ENCODE assay signal across 8 mouse cellular contexts in genomic region chr9:86464151-86465105, GRCm38 (mm10). TPM values are rescaled to one million over a fixed set of nuclear protein-coding genes. Genes with fewer than 3 reads are reported as not detected.
DNase-seq lines count a peak whose midpoint lies in the region; ATAC-seq and TF ChIP-seq lines count a peak whose summit lies in the region.

Ube2cbp (minus strand) TSS chr9:86464950.

- H3K27ac ChIP-seq in heart, embryonic 11.5 days (ENCODE audit: low read depth, low read length), result 0 out of 2 replicates have a peak within 1 kb of the TSS, but pooled peaks have one; percentile 24
- peak within 1 kb of the TSS; percentile 71; the same call in 1 of the 2 replicates for H3K27ac ChIP-seq in kidney, embryonic 16.5 days (ENCODE audit: low read length)

- peak; percentile 87 for ATAC-seq in erythroblast, adult 5-6 weeks (replicated peaks; ENCODE audit: low FRiP score, poor library complexity, severe bottlenecking)
- peak; percentile 79 for ATAC-seq in heart, embryonic 11.5 days (replicated peaks; ENCODE audit: insufficient number of reproducible peaks, low FRiP score, low TSS enrichment)
- peak; percentile 90 for ATAC-seq in kidney, embryonic 16.5 days (ENCODE audit: low FRiP score, low TSS enrichment)

- peak within 1 kb of the TSS; percentile 79 for H3K9ac ChIP-seq in heart, embryonic 11.5 days (ENCODE audit: low read depth, low read length)
- peak within 1 kb of the TSS; percentile 93 for H3K9ac ChIP-seq in kidney, embryonic 16.5 days (replicated peaks; ENCODE audit: low read length)

- H3K9me3 ChIP-seq in heart, embryonic 11.5 days (replicated peaks; ENCODE audit: control insufficient read depth, low read length), result no peaks in the 10 kb centered on the region
- H3K9me3 ChIP-seq in kidney, embryonic 16.5 days (ENCODE audit: low read length), result no peaks in the 10 kb centered on the region

- DNase-seq in brain, embryonic 14.5 days (ENCODE audit: low read depth), result peak; percentile 96
- DNase-seq in liver, result peak; percentile 85
- peak; percentile 47 to 72 for DNase-seq in monocyte, adult 2 months (ENCODE audit: low read depth in 1 of 2, low spot score in 2 of 2)
- peak; percentile 74 to 85 for DNase-seq in spleen, postnatal 14 days (ENCODE audit: low spot score in 2 of 2)

- peak; percentile 96 for TF ChIP-seq CTCF in C2C12 (IDR thresholded peaks at IDR 0.05; ENCODE audit: control insufficient read depth, insufficient read depth, insufficient read length)
- peak; percentile 90 for TF ChIP-seq CTCF in brain, embryonic 14.5 days (IDR thresholded peaks at IDR 0.05; ENCODE audit: borderline replicate concordance, extremely low read depth, insufficient read depth, insufficient read length)

- peak within 1 kb of the TSS; percentile 31 for H3K4me3 ChIP-seq in C2C12 (ENCODE audit: insufficient read depth, poor library complexity, severe bottlenecking)
- peak within 1 kb of the TSS; percentile 69 for H3K4me3 ChIP-seq in heart, embryonic 11.5 days (ENCODE audit: low read depth, low read length)
- H3K4me3 ChIP-seq in kidney, embryonic 16.5 days (ENCODE audit: low read length), result peak within 1 kb of the TSS; percentile 87

- H3K79me2 ChIP-seq in C2C12 (ENCODE audit: control insufficient read depth, insufficient read depth), result peaks cover 29% of the 10 kb centered on the region

- H3K4me1 ChIP-seq in heart, embryonic 11.5 days (ENCODE audit: control insufficient read depth, insufficient read depth, low read length), result no peaks in the 10 kb centered on the region
- peaks cover 9% of the 10 kb centered on the region for H3K4me1 ChIP-seq in kidney, embryonic 16.5 days (ENCODE audit: insufficient read depth, low read length)

- H3K36me3 ChIP-seq in C2C12 (ENCODE audit: control insufficient read depth, insufficient read depth), result no peaks in the 10 kb centered on the region
- no peaks in the 10 kb centered on the region for H3K36me3 ChIP-seq in heart, embryonic 11.5 days (ENCODE audit: control insufficient read depth, insufficient read depth, low read length)
- H3K36me3 ChIP-seq in kidney, embryonic 16.5 days (ENCODE audit: insufficient read depth, low read length), result no peaks in the 10 kb centered on the region

- H3K27me3 ChIP-seq in C2C12 (ENCODE audit: control insufficient read depth, insufficient read depth, insufficient read length), result no peaks in the 10 kb centered on the region
- H3K27me3 ChIP-seq in heart, embryonic 11.5 days (ENCODE audit: control insufficient read depth, insufficient read depth, low read length), result peaks cover 3% of the 10 kb centered on the region; the same call in 1 of the 2 replicates
- H3K27me3 ChIP-seq in kidney, embryonic 16.5 days (ENCODE audit: insufficient read depth, low read length), result no peaks in the 10 kb centered on the region

- peak within 1 kb of the TSS; percentile 70 for H3K4me2 ChIP-seq in heart, embryonic 11.5 days
- peak within 1 kb of the TSS; percentile 70 for H3K4me2 ChIP-seq in kidney, embryonic 16.5 days (replicated peaks; ENCODE audit: low read depth, low read length)

- 2% methylated on average over 70 of the region's 70 CpGs for WGBS in heart, embryonic 11.5 days (ENCODE audit: insufficient replicate concordance)
- WGBS in kidney, embryonic 16.5 days, result 2% methylated on average over 63 of the region's 70 CpGs

- no peak; the same call in 1 of the 2 replicates for TF ChIP-seq POLR2A in brain, embryonic 14.5 days (IDR thresholded peaks at IDR 0.05; ENCODE audit: borderline replicate concordance, extremely low read depth, insufficient read depth, insufficient read length, poor library complexity, severe bottlenecking)

- H3ac ChIP-seq in C2C12 (ENCODE audit: control insufficient read depth, insufficient read length, low read depth), result peak within 1 kb of the TSS; percentile 80

- peaks cover 9% of the 10 kb centered on the region for H3K79me3 ChIP-seq in C2C12 (ENCODE audit: low read depth)

TF ChIP-seq in C2C12, 6 proteins besides CTCF, POLR2A, EP300 and RAD21:
- no peak for TF ChIP-seq USF1 (IDR thresholded peaks at IDR 0.05; ENCODE audit: low read depth)
- TF ChIP-seq MYOD1 (IDR thresholded peaks at IDR 0.05; ENCODE audit: control insufficient read depth, insufficient read length, low read depth), result peak; percentile 26
- TF ChIP-seq MYOG (IDR thresholded peaks at IDR 0.05; ENCODE audit: control insufficient read depth, extremely low read depth, insufficient read length), result no peak
- TF ChIP-seq MAX (IDR thresholded peaks at IDR 0.05), result peak; percentile 76
- TF ChIP-seq FOSL1 (IDR thresholded peaks at IDR 0.05; ENCODE audit: insufficient read depth, low read length, poor library complexity, severe bottlenecking), result no peak
- TF ChIP-seq CEBPB (IDR thresholded peaks at IDR 0.05; ENCODE audit: low read depth), result no peak

RNA-seq across cellular contexts. Expression of gene Ube2cbp, which starts in this region (rescaled TPM):
- 7.7 TPM for polyA plus RNA-seq in C2C12 (2012; fragmentation: generic; extraction: Trizol)
- 4.9 and 5.1 TPM in 2 replicates for polyA plus RNA-seq in brain, embryonic 14.5 days (2012; rRNA removed)
- 1.5 and 4.2 TPM in 2 replicates for total RNA-seq in erythroblast, adult 5-6 weeks (2015; ENCODE audit: low replicate concordance)
- total RNA-seq in erythroblast, adult 5-6 weeks (2017; ENCODE audit: low replicate concordance), result 0.98 and 2.0 TPM in 2 replicates
- 4.0 and 4.7 TPM in 2 replicates for polyA plus RNA-seq in heart, embryonic 11.5 days (2014; fragmentation: Nextera tagmentation; extraction: Ambion mirVana)
- 8.4 and 8.8 TPM in 2 replicates for polyA plus RNA-seq in kidney, embryonic 16.5 days (2015; fragmentation: Nextera tagmentation; extraction: Ambion mirVana)

Comparison
In these comparisons a context has a peak if more than half of its experiments do, and no peak if none do; other contexts are left out.
1. Peak in every context shown above with its lines: DNase-seq, ATAC-seq, H3K4me3 ChIP-seq and H3K27ac ChIP-seq.
2. H3K4me3 ChIP-seq: peak in every context shown above with its lines; median percentile 87 in kidney, embryonic 16.5 days; 69 in heart, embryonic 11.5 days; 31 in C2C12.